Mouse (Mus musculus) kidney, postnatal 0 days (tissue): ENCODE data around the gene Dph2. TPM values are rescaled to one million over a fixed set of nuclear protein-coding genes. Genes with fewer than 3 reads are reported as not detected.

ENCODE experiments used
- ATAC-seq: fragments of 200-750 bp; cut with Nextera tagmentation; replicated peaks from 2 replicates; pipeline ENCODE4 v1.8.0; 2017; ENCODE audit warnings: low read depth, moderate number of reproducible peaks, moderate TSS enrichment, moderate library complexity; ENCODE audit not compliant: low FRiP score
- DNase-seq: peaks from one replicate; pipeline ENCODE4 v3.0.0-alpha.2; 2016; ENCODE audit warnings: low spot score
- H3K27ac ChIP-seq: fragments of 300-500 bp; sonication (generic); 2 replicates; pipeline ENCODE4 v1.5.1; 2014; ENCODE audit warnings: mild to moderate bottlenecking
- H3K27me3 ChIP-seq: fragments of 300-500 bp; sonication (generic); 2 replicates; pipeline ENCODE4 v1.6.1; 2014; ENCODE audit warnings: low read length, mixed read lengths; ENCODE audit not compliant: insufficient read depth
- H3K36me3 ChIP-seq: fragments of 300-500 bp; sonication (generic); 2 replicates; pipeline ENCODE4 v1.6.1; 2014; ENCODE audit warnings: low read length, mixed read lengths; ENCODE audit not compliant: insufficient read depth
- H3K4me1 ChIP-seq: fragments of 300-500 bp; sonication (generic); replicated peaks from 2 replicates; pipeline ENCODE4 v1.6.1; 2014; ENCODE audit warnings: antibody characterized with exemption, low read length, mixed read lengths; ENCODE audit not compliant: insufficient read depth
- H3K4me2 ChIP-seq: fragments of 300-500 bp; sonication (generic); 2 replicates; pipeline ENCODE4 v1.6.1; 2014; ENCODE audit warnings: mild to moderate bottlenecking, low read length, moderate library complexity, mixed read lengths
- H3K4me3 ChIP-seq: fragments of 300-500 bp; sonication (generic); replicated peaks from 2 replicates; pipeline ENCODE4 v1.5.1; 2014; ENCODE audit warnings: low read depth, low read length
- H3K9ac ChIP-seq: fragments of 300-500 bp; sonication (generic); 2 replicates; pipeline ENCODE4 v1.6.1; 2014; ENCODE audit warnings: low read depth, low read length
- H3K9me3 ChIP-seq: fragments of 300-500 bp; sonication (generic); replicated peaks from 2 replicates; pipeline ENCODE4 v1.6.1; 2016; ENCODE audit warnings: low read length, inconsistent platforms, mixed read lengths
- CTCF ChIP-seq: IDR thresholded peaks from 2 replicates; pipeline ENCODE4 v1.5.1; 2016; ENCODE audit warnings: antibody characterized with exemption, low read depth, mild to moderate bottlenecking, moderate library complexity
- WGBS: fragments of 180-500 bp; shearing (Covaris S2); extraction: QIAGEN DNeasy Blood & Tissue Kit; methylation state at CpG from one replicate; pipeline ENCODE4 v1.1.7; 2014; 5-methylcytosine and 5-hydroxymethylcytosine counted together
- polyA plus RNA-seq: library from polyadenylated mRNA; unstranded; fragments of >200 nt; fragmentation: Nextera tagmentation; extraction: Ambion mirVana; gene quantifications from 2 replicates; pipeline ENCODE4 v1.2.1, GENCODE M21; 2015

Dph2 gene
- polyA plus RNA-seq, 1 experiment from 2014 or later = 12.5 TPM

DNA sequence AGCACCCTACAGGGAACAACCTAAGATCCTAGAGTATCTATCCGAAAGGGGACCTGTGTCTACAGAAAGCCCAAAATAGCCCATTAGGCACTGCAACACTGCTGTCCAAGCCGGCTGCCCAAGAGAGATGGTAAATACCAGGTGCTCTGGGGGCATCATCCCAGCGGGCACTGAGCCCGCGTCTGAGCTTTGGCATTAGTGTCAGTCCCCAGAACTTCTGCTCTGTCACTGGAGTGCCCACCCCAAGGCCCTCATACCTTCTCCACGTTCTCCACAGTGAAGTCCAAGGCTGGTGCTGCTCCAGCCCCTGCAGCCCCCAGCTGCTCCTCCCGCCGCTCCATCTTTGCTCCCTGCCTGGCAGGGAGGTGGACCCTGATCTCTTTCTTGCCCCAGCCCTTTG is 22.2 kb upstream of the Dph2 start:
- DNase-seq (no peak), ATAC-seq (0 out of 2 replicates have a peak, but pooled peaks have one; percentile 3)
- Histone ChIP-seq H3K4me2 (peak overlapping the region; percentile 100), H3K36me3 (peaks cover 8% of the 10 kb centered on the region; the same call in 1 of the 2 replicates), H3K4me3 (peak overlapping the region; percentile 78), H3K27me3 (no peaks in the 10 kb centered on the region), H3K4me1 (peaks cover 16% of the 10 kb centered on the region), H3K27ac (no peak overlapping the region), H3K9ac (peak overlapping the region; percentile 88), H3K9me3 (no peaks in the 10 kb centered on the region)
- 14% methylated on average over 8 of the region's 8 CpGs for WGBS
- no peak for TF ChIP-seq CTCF

GRCm38 (mm10) chr4:117913421-117913820 is 21.6 kb upstream of the Dph2 start:
- H3K4me3 ChIP-seq = no peak overlapping the region
- ATAC-seq (no peak), DNase-seq (no peak)
- WGBS = 54% methylated on average over 3 of the region's 3 CpGs
- no peak for TF ChIP-seq CTCF
- H3K4me1 ChIP-seq = peaks cover 16% of the 10 kb centered on the region
- H3K27me3 ChIP-seq = no peaks in the 10 kb centered on the region
- H3K9ac ChIP-seq = no peak overlapping the region
- H3K4me2 ChIP-seq = peak overlapping the region; percentile 100; the same call in 1 of the 2 replicates
- H3K9me3 ChIP-seq = no peaks in the 10 kb centered on the region
- no peak overlapping the region for H3K27ac ChIP-seq
- peaks cover 8% of the 10 kb centered on the region; the same call in 1 of the 2 replicates for H3K36me3 ChIP-seq

DNA sequence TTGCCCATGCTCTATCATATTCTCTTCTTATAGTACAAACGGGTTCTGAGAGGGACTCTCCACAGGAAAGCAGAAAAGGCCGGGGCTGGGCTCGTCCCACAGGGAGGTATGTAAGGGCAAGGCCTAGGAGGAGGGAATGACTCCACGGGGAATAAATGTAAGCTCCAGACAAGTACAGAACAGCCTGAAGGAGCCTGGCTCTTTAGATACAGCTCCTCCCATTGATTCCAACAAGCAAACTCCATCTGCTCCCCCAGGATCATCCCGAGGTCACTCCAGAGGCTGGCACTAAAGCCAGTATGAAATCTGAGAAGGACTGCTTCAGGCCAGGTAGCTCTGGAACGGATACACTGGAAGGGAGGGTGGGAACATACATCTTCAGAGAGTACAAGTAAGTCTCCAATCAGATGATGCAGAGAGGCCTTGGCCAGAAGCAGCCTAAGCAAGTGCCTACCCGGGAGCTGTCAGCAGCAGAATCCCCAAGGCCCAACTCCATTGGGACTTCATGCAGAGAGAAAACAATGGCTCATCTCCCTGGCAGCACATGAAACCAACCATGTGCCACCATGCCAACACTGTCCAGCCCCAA is 20.9 kb upstream of the Dph2 start:
- H3K4me3 ChIP-seq = no peak overlapping the region
- peaks cover 8% of the 10 kb centered on the region; the same call in 1 of the 2 replicates for H3K36me3 ChIP-seq
- WGBS = 47% methylated on average over 7 of the region's 7 CpGs
- H3K4me1 ChIP-seq = peaks cover 16% of the 10 kb centered on the region
- TF ChIP-seq CTCF = no peak
- no peak overlapping the region for H3K27ac ChIP-seq
- DNase-seq = no peak
- H3K9ac ChIP-seq = no peak overlapping the region
- H3K4me2 ChIP-seq = no peak overlapping the region
- no peaks in the 10 kb centered on the region for H3K9me3 ChIP-seq
- no peak for ATAC-seq
- H3K27me3 ChIP-seq = no peaks in the 10 kb centered on the region

- DNase-seq = no peak
- Histone ChIP-seq H3K27me3 (no peaks in the 10 kb centered on the region), H3K36me3 (peaks cover 8% of the 10 kb centered on the region; the same call in 1 of the 2 replicates), H3K27ac (no peak overlapping the region), H3K4me2 (no peak overlapping the region), H3K9ac (no peak overlapping the region), H3K4me3 (no peak overlapping the region), H3K9me3 (no peaks in the 10 kb centered on the region), H3K4me1 (peaks cover 16% of the 10 kb centered on the region)
- TF ChIP-seq CTCF = no peak
- ATAC-seq = no peak
- 91% methylated on average over 13 of the region's 13 CpGs for WGBS
These were observed 20.3 kb upstream of the Dph2 start for GRCm38 (mm10) chr4:117912131-117912561.

GRCm38 (mm10) chr4:117908834-117909453 is 17.1 kb upstream of the Dph2 start:
- no peak overlapping the region for H3K27ac ChIP-seq
- no peak overlapping the region for H3K9ac ChIP-seq
- H3K36me3 ChIP-seq = peaks cover 24% of the 10 kb centered on the region
- WGBS = 68% methylated on average over 8 of the region's 8 CpGs
- no peaks in the 10 kb centered on the region for H3K9me3 ChIP-seq
- DNase-seq (no peak), ATAC-seq (no peak)
- H3K27me3 ChIP-seq = no peaks in the 10 kb centered on the region
- no peak overlapping the region for H3K4me3 ChIP-seq
- no peak for TF ChIP-seq CTCF
- H3K4me1 ChIP-seq = peaks cover 12% of the 10 kb centered on the region
- H3K4me2 ChIP-seq = no peak overlapping the region

GRCm38 (mm10) chr4:117906196-117906595 is 14.4 kb upstream of the Dph2 start:
- Histone ChIP-seq H3K36me3 (peaks cover 38% of the 10 kb centered on the region), H3K27ac (no peak overlapping the region), H3K4me3 (no peak overlapping the region), H3K4me2 (no peak overlapping the region), H3K27me3 (no peaks in the 10 kb centered on the region), H3K9ac (no peak overlapping the region), H3K9me3 (no peaks in the 10 kb centered on the region), H3K4me1 (no peaks in the 10 kb centered on the region)
- TF ChIP-seq CTCF = no peak
- 80% methylated on average over 3 of the region's 3 CpGs for WGBS
- DNase-seq = no peak
- ATAC-seq = no peak
